Mouse (Mus musculus): Measurements from ENCODE around the gene Kcnk7.
"Not testable (repeated sequence)": the region's sequence is repeated elsewhere in the genome, so short reads cannot be mapped to it uniquely, and the experiment has no call there.

- not testable (repeated sequence) for TF ChIP-seq GATA1 (IDR thresholded peaks at IDR 0.05; ENCODE audit: borderline replicate concordance, low read length); FLI1 (IDR thresholded peaks at IDR 0.05; ENCODE audit: low read length)
Measured at GRCm38 (mm10) chr19:5686954-5687353, 17.2 kb upstream of the Kcnk7 start.
